17 mouse cellular contexts compared by ENCODE assay signal in genomic region chr5:143505545-143505944, GRCm38 (mm10). TPM values are rescaled to one million over a fixed set of nuclear protein-coding genes. Genes with fewer than 3 reads are reported as not detected.
DNase-seq lines count a peak whose midpoint lies in the region; ATAC-seq and TF ChIP-seq lines count a peak whose summit lies in the region.
"Had no signal": no experiment of that assay in that cellular context is flagged by ENCODE, and none has a peak within 500 bp of the region (broad histone marks: within the 10 kb centered on the region; RNA-seq: fewer than 3 reads in every experiment).

No protein-coding gene starts in this region.

- peak; percentile 53 for ATAC-seq in inflammation-experienced regulatory T-cells, adult 6 months
- ATAC-seq in megakaryocyte, adult 5-6 weeks (ENCODE audit: poor library complexity, severe bottlenecking) = no peak
- ATAC-seq in midbrain, embryonic 16.5 days = no peak
- ATAC-seq: forebrain, embryonic 13.5 days; forebrain, embryonic 15.5 days; forebrain, postnatal 0 days had no signal

- WGBS in midbrain, embryonic 16.5 days = 91% methylated on average over 7 of the region's 7 CpGs

- H3K4me2 ChIP-seq in CH12.LX (ENCODE audit: insufficient read depth, low read depth, poor library complexity, severe bottlenecking) = no peak overlapping the region
- no peak overlapping the region for H3K4me2 ChIP-seq in midbrain, embryonic 16.5 days (ENCODE audit: low read length)
- H3K4me2 ChIP-seq: embryonic facial prominence, embryonic 12.5 days; forebrain, embryonic 13.5 days; forebrain, embryonic 15.5 days had no signal

- peak; percentile 41 for DNase-seq in CD4-positive, CD25-positive, alpha-beta regulatory T cell, adult 2 months (ENCODE audit: low read depth, low spot score)
- no peak for DNase-seq in CH12.LX (ENCODE audit: extremely low read depth)
- DNase-seq: adrenal gland, adult 8-10 months; adrenal gland, postnatal 14 days; adrenal gland, postnatal 36 days; B cell, adult 2 months; cerebellum, adult 11-12 months; cerebellum, adult 2 months; cerebellum, adult 9-10 months; forebrain, postnatal 0 days had no signal

- dilution Hi-C loops in CH12.LX (cut with MboI; ENCODE audit: extremely low pct_ligation_motif_present, extremely low pct_unique_long_range_greater_than_20kb, low sequenced_read_pairs) = no loop called here

- H3K9ac ChIP-seq in CH12.LX (ENCODE audit: insufficient read depth, low read depth) = no peak overlapping the region
- no peak overlapping the region for H3K9ac ChIP-seq in midbrain, embryonic 16.5 days (ENCODE audit: low read depth, low read length)
- H3K9ac ChIP-seq: embryonic facial prominence, embryonic 12.5 days; forebrain, embryonic 13.5 days; forebrain, embryonic 15.5 days; forebrain, postnatal 0 days had no signal

- no peak for TF ChIP-seq CTCF in CH12.LX (conservative IDR thresholded peaks at IDR 0.05 in 1 of 2, IDR thresholded peaks at IDR 0.05 in 1 of 2; ENCODE audit: low read depth in 2 of 2, low read length in 2 of 2)

- no peaks in the 10 kb centered on the region for H3K9me3 ChIP-seq in CH12.LX (replicated peaks; ENCODE audit: low read length)
- no peaks in the 10 kb centered on the region for H3K9me3 ChIP-seq in midbrain, embryonic 16.5 days (replicated peaks; ENCODE audit: control insufficient read depth, low read length, poor library complexity, severe bottlenecking)
- H3K9me3 ChIP-seq: embryonic facial prominence, embryonic 10.5 days; embryonic facial prominence, embryonic 12.5 days; forebrain, embryonic 13.5 days; forebrain, embryonic 15.5 days had no signal

- H3K27me3 ChIP-seq in CH12.LX (replicated peaks) = no peaks in the 10 kb centered on the region
- no peaks in the 10 kb centered on the region for H3K27me3 ChIP-seq in midbrain, embryonic 16.5 days (ENCODE audit: control insufficient read depth, insufficient read depth, low read depth, low read length)
- H3K27me3 ChIP-seq: embryonic facial prominence, embryonic 12.5 days; forebrain, embryonic 13.5 days; forebrain, embryonic 15.5 days had no signal

- TF ChIP-seq RAD21 in CH12.LX (IDR thresholded peaks at IDR 0.05; ENCODE audit: low read depth, low read length) = no peak

- H3K4me1 ChIP-seq in CH12.LX (ENCODE audit: control insufficient read depth in 1 of 2, insufficient read depth in 2 of 2) = peaks cover 0 to 11% of the 10 kb centered on the region in 2 experiments; a peak in 1 of 4 replicates
- H3K4me1 ChIP-seq in midbrain, embryonic 16.5 days (ENCODE audit: control insufficient read depth, insufficient read depth, low read length) = 0 out of 2 replicates have a peak, but pooled peaks cover 3% of the 10 kb centered on the region

- H3K27ac ChIP-seq in CH12.LX (ENCODE audit: insufficient read depth, low read depth) = no peak overlapping the region
- H3K27ac ChIP-seq in midbrain, embryonic 16.5 days (ENCODE audit: low read length) = no peak overlapping the region
- H3K27ac ChIP-seq: embryonic facial prominence, embryonic 10.5 days; embryonic facial prominence, embryonic 12.5 days; forebrain, embryonic 13.5 days; forebrain, embryonic 15.5 days had no signal

- H3K36me3 ChIP-seq in CH12.LX (replicated peaks in 1 of 2; ENCODE audit: control insufficient read depth in 1 of 2, insufficient read depth in 1 of 2, low read length in 1 of 2) = peaks cover 60 to 90% of the 10 kb centered on the region in 2 experiments
- H3K36me3 ChIP-seq in midbrain, embryonic 16.5 days (ENCODE audit: control insufficient read depth, insufficient read depth, low read length) = peaks cover 10% of the 10 kb centered on the region; the same call in 1 of the 2 replicates

- in situ Hi-C loops in CH12.LX (cut with MboI; ENCODE audit: low pct_ligation_motif_present, low pct_unique_long_range_greater_than_20kb, low sequenced_read_pairs) = no loop called here

- TF ChIP-seq EP300 in CH12.LX (IDR thresholded peaks at IDR 0.05; ENCODE audit: low read length) = no peak

- no peak for TF ChIP-seq POLR2A in CH12.LX (IDR thresholded peaks at IDR 0.05; ENCODE audit: low read depth, low read length)

- no peak overlapping the region for H3K4me3 ChIP-seq in CH12.LX (replicated peaks in 1 of 3; ENCODE audit: low read depth in 2 of 3, low read length in 2 of 3, poor library complexity in 1 of 3)
- H3K4me3 ChIP-seq in midbrain, embryonic 16.5 days (ENCODE audit: low read depth, low read length) = no peak overlapping the region
- H3K4me3 ChIP-seq: embryonic facial prominence, embryonic 10.5 days; embryonic facial prominence, embryonic 12.5 days; forebrain, embryonic 13.5 days; forebrain, embryonic 15.5 days had no signal

- peaks cover 11% of the 10 kb centered on the region for H3K79me2 ChIP-seq in CH12.LX (replicated peaks; ENCODE audit: control insufficient read depth, extremely low read depth, insufficient read depth, poor library complexity, severe bottlenecking)

TF ChIP-seq in CH12.LX, 34 proteins besides CTCF, POLR2A, EP300 and RAD21:
- TF ChIP-seq E2F4 (IDR thresholded peaks at IDR 0.05; ENCODE audit: insufficient replicate concordance, low read depth, low read length) (no peak), POLR2AphosphoS2 (IDR thresholded peaks at IDR 0.05; ENCODE audit: low read depth, low read length) (0 out of 2 replicates have a peak, but pooled peaks have one; percentile 27)

RNA-seq across cellular contexts. Expression of gene Rac1, which starts 22.3 kb away (rescaled TPM):
- total RNA-seq in CH12.LX (2012; rRNA removed) (138 and 144 TPM in 2 replicates), CH12.LX (2014; rRNA removed) (199 and 201 TPM in 2 replicates)
- 222 and 256 TPM in 2 replicates for polyA plus RNA-seq in CH12.LX (2012; ENCODE audit: insufficient read length, low read depth)
- polyA plus RNA-seq in inflammation-experienced regulatory T-cells, adult 6 months (2017; shearing (Covaris generic)) = 10 to 100 TPM; 57.1 to 67.7 (median 60.8) TPM
- total RNA-seq in megakaryocyte, adult 5-6 weeks (2015) = 1,230 and 1,275 TPM in 2 replicates
- total RNA-seq in megakaryocyte, adult 5-6 weeks (2017) = 215 and 239 TPM in 2 replicates
- polyA plus RNA-seq in midbrain, embryonic 16.5 days (2015; fragmentation: Nextera tagmentation; extraction: Ambion mirVana) = 378 and 409 TPM in 2 replicates

RNA-seq across cellular contexts. Expression of gene Daglb, which starts 41.2 kb away (rescaled TPM):
- 10.4 and 10.8 TPM in 2 replicates for total RNA-seq in CH12.LX (2012; rRNA removed)
- total RNA-seq in CH12.LX (2014; rRNA removed) = 11.9 and 12.1 TPM in 2 replicates
- polyA plus RNA-seq in CH12.LX (2012; ENCODE audit: insufficient read length, low read depth) = 10.8 and 11.4 TPM in 2 replicates
- 10 to 100 TPM in 2 of 3 experiments, 1 to 10 TPM in 1; 9.5 to 13.0 (median 12.7) TPM for polyA plus RNA-seq in inflammation-experienced regulatory T-cells, adult 6 months (2017; shearing (Covaris generic))
- 16.0 and 16.1 TPM in 2 replicates for total RNA-seq in megakaryocyte, adult 5-6 weeks (2015)
- total RNA-seq in megakaryocyte, adult 5-6 weeks (2017) = 27.0 and 36.3 TPM in 2 replicates
- 21.5 and 22.8 TPM in 2 replicates for polyA plus RNA-seq in midbrain, embryonic 16.5 days (2015; fragmentation: Nextera tagmentation; extraction: Ambion mirVana)
